ENCODE assay signal across 10 mouse cellular contexts in genomic region chr9:63677621-63678020, GRCm38 (mm10).
DNase-seq lines count a peak whose midpoint lies in the region; ATAC-seq and TF ChIP-seq lines count a peak whose summit lies in the region.
"Had no signal": no experiment of that assay in that cellular context is flagged by ENCODE, and none has a peak within 500 bp of the region (broad histone marks: within the 10 kb centered on the region; RNA-seq: fewer than 3 reads in every experiment).

No protein-coding gene starts in this region.

- H3K9ac ChIP-seq in kidney, embryonic 16.5 days (replicated peaks; ENCODE audit: low read length), result no peak overlapping the region
- no peak overlapping the region for H3K9ac ChIP-seq in heart, embryonic 12.5 days
- H3K9ac ChIP-seq in midbrain, embryonic 14.5 days (replicated peaks; ENCODE audit: low read length), result no peak overlapping the region
- H3K9ac ChIP-seq: embryonic facial prominence, embryonic 13.5 days had no signal

- TF ChIP-seq CTCF in thymus, adult 2 months (IDR thresholded peaks at IDR 0.05; ENCODE audit: borderline replicate concordance, control insufficient read depth, extremely low read depth, insufficient read depth, low read length, poor library complexity), result no peak

- peak overlapping the region; percentile 48 for H3K27ac ChIP-seq in kidney, embryonic 16.5 days (ENCODE audit: low read length)
- H3K27ac ChIP-seq in heart, embryonic 12.5 days (ENCODE audit: poor library complexity, severe bottlenecking), result peak overlapping the region; percentile 66
- no peak overlapping the region for H3K27ac ChIP-seq in thymus, adult 2 months (ENCODE audit: control insufficient read depth, insufficient read depth, low read length)
- H3K27ac ChIP-seq in midbrain, embryonic 14.5 days (replicated peaks; ENCODE audit: low read depth, low read length), result no peak overlapping the region
- H3K27ac ChIP-seq: embryonic facial prominence, embryonic 13.5 days had no signal

- WGBS in kidney, embryonic 16.5 days, result 29% methylated on average over 3 of the region's 3 CpGs
- 47% methylated on average over 3 of the region's 3 CpGs for WGBS in heart, embryonic 12.5 days
- 79% methylated on average over 3 of the region's 3 CpGs for WGBS in thymus, adult 2 months
- WGBS in midbrain, embryonic 14.5 days, result 59% methylated on average over 3 of the region's 3 CpGs

- ATAC-seq in kidney, embryonic 16.5 days (ENCODE audit: low FRiP score, low TSS enrichment), result no peak
- ATAC-seq in heart, embryonic 12.5 days (ENCODE audit: insufficient number of reproducible peaks, low FRiP score), result no peak; the same call in 1 of the 2 replicates
- no peak for ATAC-seq in midbrain, embryonic 14.5 days (ENCODE audit: low FRiP score, low TSS enrichment)

- H3K4me1 ChIP-seq in kidney, embryonic 16.5 days (ENCODE audit: insufficient read depth, low read length), result peaks cover 42% of the 10 kb centered on the region
- H3K4me1 ChIP-seq in heart, embryonic 12.5 days (replicated peaks), result peaks cover 69% of the 10 kb centered on the region
- H3K4me1 ChIP-seq in thymus, adult 2 months (replicated peaks; ENCODE audit: control insufficient read depth, insufficient read depth, low read length), result peaks cover 13% of the 10 kb centered on the region; the same call in 1 of the 2 replicates
- no peaks in the 10 kb centered on the region for H3K4me1 ChIP-seq in midbrain, embryonic 14.5 days (ENCODE audit: control insufficient read depth, insufficient read depth, low read length)

- H3K9me3 ChIP-seq in kidney, embryonic 16.5 days (ENCODE audit: low read length), result no peaks in the 10 kb centered on the region
- H3K9me3 ChIP-seq in heart, embryonic 12.5 days (replicated peaks), result no peaks in the 10 kb centered on the region
- H3K9me3 ChIP-seq in midbrain, embryonic 14.5 days (ENCODE audit: control insufficient read depth, low read length), result no peaks in the 10 kb centered on the region
- H3K9me3 ChIP-seq: embryonic facial prominence, embryonic 13.5 days had no signal

- H3K36me3 ChIP-seq in kidney, embryonic 16.5 days (ENCODE audit: insufficient read depth, low read length), result no peaks in the 10 kb centered on the region
- H3K36me3 ChIP-seq in heart, embryonic 12.5 days, result no peaks in the 10 kb centered on the region
- no peaks in the 10 kb centered on the region for H3K36me3 ChIP-seq in thymus, adult 2 months (ENCODE audit: control insufficient read depth, insufficient read depth, low read length)
- no peaks in the 10 kb centered on the region for H3K36me3 ChIP-seq in midbrain, embryonic 14.5 days (ENCODE audit: control insufficient read depth, insufficient read depth, low read length)

- H3K27me3 ChIP-seq in kidney, embryonic 16.5 days (ENCODE audit: insufficient read depth, low read length), result no peaks in the 10 kb centered on the region
- no peaks in the 10 kb centered on the region for H3K27me3 ChIP-seq in heart, embryonic 12.5 days (replicated peaks)
- H3K27me3 ChIP-seq in thymus, adult 2 months (ENCODE audit: control insufficient read depth, insufficient read depth, low read length), result no peaks in the 10 kb centered on the region
- H3K27me3 ChIP-seq in midbrain, embryonic 14.5 days (ENCODE audit: control insufficient read depth, insufficient read depth, low read length), result no peaks in the 10 kb centered on the region
- H3K27me3 ChIP-seq: embryonic facial prominence, embryonic 13.5 days had no signal

- DNase-seq in kidney, postnatal 36 days, result no peak
- peak; percentile 57 for DNase-seq in urinary bladder, postnatal 14 days (ENCODE audit: low spot score)
- DNase-seq in urinary bladder, adult 2 months (ENCODE audit: low spot score), result no peak
- peak; percentile 84 for DNase-seq in telencephalon, adult 2 months (ENCODE audit: low read depth, low spot score)
- DNase-seq in thymus, adult 2 months, result no peak
- DNase-seq in midbrain, embryonic 14.5 days, result no peak
- DNase-seq: gastrocnemius, postnatal 14 days had no signal

- H3K4me3 ChIP-seq in kidney, embryonic 16.5 days (ENCODE audit: low read length), result no peak overlapping the region
- no peak overlapping the region for H3K4me3 ChIP-seq in heart, embryonic 12.5 days
- no peak overlapping the region for H3K4me3 ChIP-seq in thymus, adult 2 months (ENCODE audit: control insufficient read depth, insufficient read depth, low read length)
- H3K4me3 ChIP-seq in midbrain, embryonic 14.5 days (replicated peaks; ENCODE audit: low read depth, low read length), result no peak overlapping the region
- H3K4me3 ChIP-seq: embryonic facial prominence, embryonic 13.5 days had no signal

- TF ChIP-seq POLR2A in thymus, adult 2 months (IDR thresholded peaks at IDR 0.05; ENCODE audit: control insufficient read depth, extremely low read depth, insufficient read depth, low read length, poor library complexity), result no peak

- H3K4me2 ChIP-seq in kidney, embryonic 16.5 days (replicated peaks; ENCODE audit: low read depth, low read length), result no peak overlapping the region
- no peak overlapping the region for H3K4me2 ChIP-seq in heart, embryonic 12.5 days
- no peak overlapping the region for H3K4me2 ChIP-seq in midbrain, embryonic 14.5 days (ENCODE audit: low read length)
- H3K4me2 ChIP-seq: embryonic facial prominence, embryonic 13.5 days had no signal

Comparison
In these comparisons a context has a peak if more than half of its experiments do, and no peak if none do; other contexts are left out.
1. DNase-seq: peak in urinary bladder, postnatal 14 days (single experiment) and telencephalon, adult 2 months (single experiment); none in kidney, postnatal 36 days (0 of 2), urinary bladder, adult 2 months (single experiment), thymus, adult 2 months (single experiment) and midbrain, embryonic 14.5 days (single experiment).
2. H3K27ac ChIP-seq: peak in kidney, embryonic 16.5 days (single experiment) and heart, embryonic 12.5 days (single experiment); none in thymus, adult 2 months (single experiment) and midbrain, embryonic 14.5 days (single experiment).